Mouse (Mus musculus) hindbrain, postnatal 0 days (tissue): ENCODE results near the gene Vmn1r168. TPM values are rescaled to one million over a fixed set of nuclear protein-coding genes. Genes with fewer than 3 reads are reported as not detected.
"Not testable (repeated sequence)": the region's sequence is repeated elsewhere in the genome, so short reads cannot be mapped to it uniquely, and the experiment has no call there.

Source experiments
- ATAC-seq: fragments of 200-750 bp; cut with Nextera tagmentation; 2 replicates; pipeline ENCODE4 v1.8.0; 2017; ENCODE audit warnings: mild to moderate bottlenecking, moderate TSS enrichment, moderate library complexity
- DNase-seq: peaks from one replicate; pipeline ENCODE4 v3.0.0-alpha.2; 2015; ENCODE audit warnings: low spot score
- H3K27ac ChIP-seq: fragments of 300-500 bp; sonication (generic); 2 replicates; pipeline ENCODE4 v1.5.1; 2014; ENCODE audit warnings: mild to moderate bottlenecking
- H3K27me3 ChIP-seq: fragments of 300-500 bp; sonication (generic); 2 replicates; pipeline ENCODE4 v1.6.1; 2014; ENCODE audit warnings: low read length, mixed read lengths; ENCODE audit not compliant: insufficient read depth
- H3K36me3 ChIP-seq: fragments of 300-500 bp; sonication (generic); 2 replicates; pipeline ENCODE4 v1.6.1; 2014; ENCODE audit warnings: low read length, mixed read lengths; ENCODE audit not compliant: insufficient read depth
- H3K4me1 ChIP-seq: fragments of 300-500 bp; sonication (generic); 2 replicates; pipeline ENCODE4 v1.6.1; 2014; ENCODE audit warnings: antibody characterized with exemption, low read length, mixed read lengths; ENCODE audit not compliant: insufficient read depth
- H3K4me2 ChIP-seq: fragments of 300-500 bp; sonication (generic); 2 replicates; pipeline ENCODE4 v1.6.1; 2014; ENCODE audit warnings: low read depth, mild to moderate bottlenecking, low read length, moderate library complexity, mixed read lengths
- H3K4me3 ChIP-seq: fragments of 300-500 bp; sonication (generic); 2 replicates; pipeline ENCODE4 v1.5.1; 2014; ENCODE audit warnings: low read length
- H3K9ac ChIP-seq: fragments of 300-500 bp; sonication (generic); replicated peaks from 2 replicates; pipeline ENCODE4 v1.6.1; 2014; ENCODE audit warnings: mild to moderate bottlenecking, low read length, moderate library complexity, mixed read lengths
- H3K9me3 ChIP-seq: fragments of 300-500 bp; sonication (generic); 2 replicates; pipeline ENCODE4 v1.6.1; 2016; ENCODE audit warnings: low read length, mixed read lengths
- WGBS: fragments of 180-500 bp; shearing (Covaris S2); extraction: QIAGEN DNeasy Blood & Tissue Kit; methylation state at CpG from one replicate; pipeline ENCODE4 v1.1.7; 2014; 5-methylcytosine and 5-hydroxymethylcytosine counted together
- polyA plus RNA-seq: library from polyadenylated mRNA; unstranded; fragments of >200 nt; fragmentation: Nextera tagmentation; extraction: Ambion mirVana; gene quantifications from 2 replicates; pipeline ENCODE4 v1.2.1, GENCODE M21; 2015
- total RNA-seq: library from RNA; depleted of rRNA; stranded (reverse); fragments of >200 nt; gene quantifications from 2 replicates; pipeline ENCODE4 v1.2.3, GENCODE M21; 2014; rRNA removed

Gene Vmn1r168
- total RNA-seq (not detected in 2 replicates), polyA plus RNA-seq (not detected in 2 replicates)

DNA sequence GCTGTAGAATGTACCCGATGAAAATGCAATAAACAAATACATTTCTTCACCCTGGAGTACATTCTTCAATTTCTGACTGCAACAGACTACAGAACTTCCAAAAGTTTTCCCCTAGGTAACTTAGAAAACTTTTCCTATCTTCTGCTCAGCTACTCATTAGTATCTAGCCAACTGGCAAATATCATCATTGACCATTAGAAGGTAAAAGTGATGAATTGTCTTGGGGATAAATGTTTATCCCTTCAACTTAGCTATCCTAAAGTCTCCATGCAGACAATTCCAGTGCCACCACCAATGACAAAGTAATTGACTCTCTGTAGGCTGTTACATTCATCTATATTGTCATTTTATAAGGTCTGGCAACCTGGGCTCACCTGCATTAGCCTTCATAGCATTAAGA lies at the start of gene Vmn1r168:
Vmn1r168 (plus strand) TSS at position 301 of the 400 bp plus-strand sequence.
- DNase-seq, ATAC-seq, H3K9me3 ChIP-seq, H3K4me1 ChIP-seq, H3K4me3 ChIP-seq, H3K36me3 ChIP-seq, H3K4me2 ChIP-seq, H3K27ac ChIP-seq, H3K27me3 ChIP-seq, H3K9ac ChIP-seq: not testable (repeated sequence)
- WGBS: no CpG with 5 or more reads among the region's 1 CpGs

DNA sequence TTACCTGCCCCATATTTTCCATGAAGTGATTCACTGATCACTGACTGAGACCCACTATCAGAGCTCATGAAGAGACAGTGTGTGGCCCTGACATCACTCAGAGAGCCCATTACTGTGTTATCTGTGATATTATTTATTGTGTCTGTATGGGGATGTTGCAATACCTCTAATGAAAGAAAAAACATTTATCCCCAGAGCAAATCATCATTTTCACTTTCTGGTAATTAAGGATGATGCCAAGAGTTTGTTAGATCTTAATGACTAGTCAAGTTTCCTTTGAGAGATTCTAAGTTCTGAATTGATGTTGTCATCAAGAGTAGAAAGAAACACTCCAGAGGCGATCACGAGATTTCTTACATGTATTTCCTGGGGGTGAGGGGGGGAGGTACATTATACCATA lies 32.4 kb upstream of the Vmn1r168 start, which contains the start of gene Vmn1r167:
Vmn1r167 (minus strand) TSS at position 101 of the 400 bp plus-strand sequence.
- not testable (repeated sequence) for H3K9me3 ChIP-seq, H3K27me3 ChIP-seq, H3K4me1 ChIP-seq, DNase-seq, H3K4me3 ChIP-seq, H3K27ac ChIP-seq, ATAC-seq, H3K9ac ChIP-seq, H3K4me2 ChIP-seq, H3K36me3 ChIP-seq
- WGBS: 80% methylated on average over 2 of the region's 2 CpGs

DNA sequence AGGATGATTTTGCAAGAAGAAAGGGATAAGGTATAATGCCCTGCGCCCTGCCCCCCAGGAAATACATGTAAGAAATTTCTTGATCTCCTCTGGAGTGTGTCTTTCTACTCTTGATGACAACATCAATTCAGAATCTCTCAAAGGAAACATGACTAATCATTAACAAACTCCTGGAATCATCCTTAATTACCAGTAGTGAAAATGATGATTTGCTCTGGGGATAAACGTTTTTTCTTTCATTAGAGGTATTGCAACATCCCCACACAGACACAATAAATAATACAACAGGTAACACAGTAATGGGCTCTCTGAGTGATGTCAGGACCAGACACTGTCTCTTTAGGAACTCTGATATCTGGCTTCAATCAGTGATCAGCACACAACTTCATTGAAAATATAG lies 35.7 kb downstream of the Vmn1r168 start, which contains the start of gene Vmn1r169:
Vmn1r169 (plus strand) TSS at position 301 of the 400 bp plus-strand sequence.
- H3K4me2 ChIP-seq, H3K27ac ChIP-seq, H3K36me3 ChIP-seq, H3K27me3 ChIP-seq, H3K4me3 ChIP-seq, H3K9me3 ChIP-seq, DNase-seq, H3K9ac ChIP-seq, H3K4me1 ChIP-seq, ATAC-seq: not testable (repeated sequence)
- 69% methylated on average over 1 of the region's 2 CpGs for WGBS

Other genes with a start within 250 kb of the Vmn1r168 start
- not detected in 2 replicates for gene Nlrp4e, start 238.5 kb upstream of the Vmn1r168 start, total RNA-seq
- not detected in 2 replicates for gene Nlrp4e, start 238.5 kb upstream of the Vmn1r168 start, polyA plus RNA-seq
- not detected in 2 replicates for gene Nlrp5, start 153.8 kb upstream of the Vmn1r168 start, total RNA-seq
- gene Nlrp5, start 153.8 kb upstream of the Vmn1r168 start, polyA plus RNA-seq: not detected in 2 replicates
- gene Vmn1r167, start 32.5 kb upstream of the Vmn1r168 start, total RNA-seq: not detected in 2 replicates
- gene Vmn1r167, start 32.5 kb upstream of the Vmn1r168 start, polyA plus RNA-seq: not detected in 2 replicates
- gene Vmn1r169, start 35.8 kb downstream of the Vmn1r168 start, total RNA-seq: not detected in 2 replicates
- not detected in 2 replicates for gene Vmn1r169, start 35.8 kb downstream of the Vmn1r168 start, polyA plus RNA-seq
- not detected in 2 replicates for gene Vmn1r170, start 66.4 kb downstream of the Vmn1r168 start, total RNA-seq
- gene Vmn1r170, start 66.4 kb downstream of the Vmn1r168 start, polyA plus RNA-seq: not detected in 2 replicates
- not detected in 2 replicates for gene Vmn1r171, start 91.0 kb downstream of the Vmn1r168 start, total RNA-seq
- gene Vmn1r171, start 91.0 kb downstream of the Vmn1r168 start, polyA plus RNA-seq: not detected in 2 replicates
- gene Vmn1r172, start 118.6 kb downstream of the Vmn1r168 start, total RNA-seq: not detected in 2 replicates
- not detected in 2 replicates for gene Vmn1r172, start 118.6 kb downstream of the Vmn1r168 start, polyA plus RNA-seq
- not detected in 2 replicates for gene Vmn1r173, start 161.0 kb downstream of the Vmn1r168 start, total RNA-seq
- not detected in 2 replicates for gene Vmn1r173, start 161.0 kb downstream of the Vmn1r168 start, polyA plus RNA-seq
- not detected in 2 replicates for gene Vmn1r174, start 212.5 kb downstream of the Vmn1r168 start, total RNA-seq
- not detected in 2 replicates for gene Vmn1r174, start 212.5 kb downstream of the Vmn1r168 start, polyA plus RNA-seq